Mouse (Mus musculus): ENCODE measurements around the gene Olfr15.

- TF ChIP-seq CTCF (IDR thresholded peaks at IDR 0.05; ENCODE audit: low read depth, low read length) = no peak
- TF ChIP-seq POLR2A (IDR thresholded peaks at IDR 0.05; ENCODE audit: borderline replicate concordance, low read depth, low read length) = no peak
Observed at GRCm38 (mm10) chr16:3820202-3820601, 10.5 kb upstream of the Olfr15 start.

Data from bone marrow macrophage, adult 2 months (primary cell).